Mouse (Mus musculus): ENCODE results near the gene Elf2. TPM values are rescaled to one million over a fixed set of nuclear protein-coding genes. Genes with fewer than 3 reads are reported as not detected.

Elf2 gene
- polyA plus RNA-seq, 1 experiment from 2014 or later: 37.9 TPM

DNA sequence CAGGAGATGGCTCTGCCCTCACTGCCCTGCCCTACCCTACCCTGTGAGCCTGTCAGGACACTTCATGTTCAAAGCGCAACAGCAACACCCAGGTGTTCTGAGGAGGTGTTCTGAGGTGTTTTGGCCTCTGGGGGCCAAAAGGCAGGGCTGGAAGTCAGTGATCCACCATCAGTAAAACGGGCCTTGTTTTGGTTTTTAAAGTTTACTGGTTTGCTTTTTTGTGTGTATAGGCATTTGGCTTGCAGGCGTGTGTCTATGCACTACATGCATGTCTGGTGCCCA, 38.1 kb upstream of the Elf2 start:
- H3K4me2 ChIP-seq: peak overlapping the region; percentile 69
- DNase-seq (ENCODE audit: low spot score) (no peak), ATAC-seq (replicated peaks; ENCODE audit: low FRiP score) (no peak)
- peak overlapping the region; percentile 2; the same call in 1 of the 2 replicates for H3K27ac ChIP-seq (ENCODE audit: low read depth, low read length)
- 86% methylated on average over 3 of the region's 3 CpGs for WGBS
- no peaks in the 10 kb centered on the region for H3K36me3 ChIP-seq (ENCODE audit: control insufficient read depth, insufficient read depth, low read length)
- H3K27me3 ChIP-seq (replicated peaks; ENCODE audit: control insufficient read depth, insufficient read depth, low read length): no peaks in the 10 kb centered on the region
- H3K9ac ChIP-seq (ENCODE audit: low read depth, low read length): peak overlapping the region; percentile 46
- peak overlapping the region; percentile 40 for H3K4me3 ChIP-seq (ENCODE audit: low read depth, low read length)
- H3K9me3 ChIP-seq (ENCODE audit: control insufficient read depth, low read length): no peaks in the 10 kb centered on the region
- peaks cover 13% of the 10 kb centered on the region for H3K4me1 ChIP-seq (replicated peaks; ENCODE audit: control insufficient read depth, insufficient read depth, low read length)

DNA sequence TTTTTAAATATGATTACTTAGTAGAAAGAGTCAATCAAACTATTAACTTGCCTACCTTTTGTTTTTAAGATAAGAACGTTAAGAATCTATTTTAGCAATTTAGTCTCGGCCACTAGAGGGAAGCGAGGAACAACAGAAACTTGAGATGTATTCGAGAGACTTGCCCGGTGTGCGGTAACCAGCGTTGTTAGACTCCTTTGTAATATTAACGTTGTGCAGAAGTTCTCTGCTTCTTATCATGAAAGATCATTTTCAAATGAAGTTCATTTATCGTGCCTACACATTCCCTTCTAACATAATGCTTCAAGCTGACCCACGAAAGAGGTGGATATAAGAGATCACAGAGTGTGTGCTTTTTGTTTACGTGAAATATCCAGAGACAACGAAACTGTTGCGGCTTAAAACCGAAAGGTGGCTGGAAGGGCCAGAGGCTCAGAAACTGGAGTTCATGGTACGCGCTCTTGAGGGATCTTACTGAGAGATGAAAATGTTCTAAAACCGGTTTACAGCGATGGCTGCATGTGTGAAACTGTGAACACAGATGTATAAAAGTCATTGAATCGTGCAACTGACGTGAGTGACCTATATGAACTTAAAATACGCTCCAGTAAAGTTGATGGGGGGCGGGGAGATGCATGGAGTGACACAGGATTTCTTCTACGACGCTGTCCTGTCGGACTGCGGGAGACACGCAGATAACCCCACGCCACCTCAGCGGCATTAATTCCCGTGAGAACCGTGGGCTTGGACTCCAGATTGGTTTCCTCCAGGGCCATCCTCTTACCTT, 37.6 kb upstream of the Elf2 start:
- peak overlapping the region; percentile 69 for H3K4me2 ChIP-seq
- H3K9me3 ChIP-seq (ENCODE audit: control insufficient read depth, low read length): no peaks in the 10 kb centered on the region
- peak overlapping the region; percentile 2; the same call in 1 of the 2 replicates for H3K27ac ChIP-seq (ENCODE audit: low read depth, low read length)
- DNase-seq (ENCODE audit: low spot score) (no peak), ATAC-seq (replicated peaks; ENCODE audit: low FRiP score) (no peak; the same call in 1 of the 2 replicates)
- H3K9ac ChIP-seq (ENCODE audit: low read depth, low read length): peak overlapping the region; percentile 46
- whole genome bisulfite sequencing: 33% methylated on average over 31 of the region's 31 CpGs
- H3K4me1 ChIP-seq (replicated peaks; ENCODE audit: control insufficient read depth, insufficient read depth, low read length): peaks cover 13% of the 10 kb centered on the region
- no peaks in the 10 kb centered on the region for H3K27me3 ChIP-seq (replicated peaks; ENCODE audit: control insufficient read depth, insufficient read depth, low read length)
- peak overlapping the region; percentile 40 for H3K4me3 ChIP-seq (ENCODE audit: low read depth, low read length)
- H3K36me3 ChIP-seq (ENCODE audit: control insufficient read depth, insufficient read depth, low read length): no peaks in the 10 kb centered on the region

DNA sequence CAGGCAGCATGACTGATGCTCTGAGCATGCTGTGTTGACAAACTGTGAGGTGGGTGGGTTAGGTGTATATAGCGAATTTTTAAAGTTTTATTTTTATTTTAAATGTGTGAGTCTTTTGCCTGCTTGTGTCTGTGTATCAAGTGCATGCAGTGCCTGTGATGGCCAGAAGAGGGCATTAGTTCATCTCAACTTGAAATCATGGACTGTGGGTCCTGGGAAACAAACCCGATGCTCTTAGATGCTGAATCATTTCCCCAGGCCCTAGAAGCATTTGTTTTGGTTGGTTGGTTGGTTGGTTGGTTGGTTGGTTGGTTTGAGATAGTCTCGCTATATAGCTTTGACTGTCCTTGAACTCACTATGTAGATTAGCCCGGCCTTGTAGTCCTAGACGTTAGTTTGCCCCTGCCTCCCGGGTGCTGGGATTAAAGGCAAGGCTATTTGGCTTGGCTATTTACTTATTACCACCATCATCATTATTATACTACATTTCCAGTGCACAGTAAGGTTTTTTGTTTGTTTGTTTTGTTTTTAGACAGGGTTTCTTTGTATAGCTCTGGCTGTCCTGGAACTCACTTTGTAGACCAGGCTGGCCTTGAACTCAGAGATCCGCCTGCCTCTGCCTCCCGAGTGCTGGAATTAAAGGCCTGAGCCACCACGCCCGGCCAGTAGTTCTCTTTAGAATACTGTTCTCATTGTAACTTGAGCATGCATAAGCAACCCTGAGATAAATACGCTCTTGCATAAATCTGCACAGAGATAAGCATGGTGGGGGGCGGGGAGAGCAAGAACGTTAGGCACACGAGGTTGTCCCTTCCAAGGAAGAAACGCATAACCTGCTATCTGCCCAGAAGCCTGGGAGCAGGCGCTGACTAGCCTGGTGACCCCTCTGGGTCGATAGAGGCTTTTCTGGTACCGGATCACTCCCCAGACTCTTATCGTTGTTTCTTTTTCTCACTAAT, 35.1 kb upstream of the Elf2 start:
- DNase-seq (ENCODE audit: low spot score): peak; percentile 54

GRCm38 (mm10) chr3:51373544-51373943, 33.1 kb upstream of the Elf2 start:
- H3K4me3 ChIP-seq (ENCODE audit: low read depth, low read length): no peak overlapping the region
- H3K4me2 ChIP-seq: no peak overlapping the region
- no peak overlapping the region for H3K9ac ChIP-seq (ENCODE audit: low read depth, low read length)
- no peaks in the 10 kb centered on the region for H3K36me3 ChIP-seq (ENCODE audit: control insufficient read depth, insufficient read depth, low read length)
- 73% methylated on average over 5 of the region's 5 CpGs for WGBS
- H3K4me1 ChIP-seq (replicated peaks; ENCODE audit: control insufficient read depth, insufficient read depth, low read length): peaks cover 13% of the 10 kb centered on the region
- H3K27ac ChIP-seq (ENCODE audit: low read depth, low read length): no peak overlapping the region
- DNase-seq (ENCODE audit: low spot score) (no peak), ATAC-seq (replicated peaks; ENCODE audit: low FRiP score) (no peak)
- no peaks in the 10 kb centered on the region for H3K27me3 ChIP-seq (replicated peaks; ENCODE audit: control insufficient read depth, insufficient read depth, low read length)
- no peaks in the 10 kb centered on the region for H3K9me3 ChIP-seq (ENCODE audit: control insufficient read depth, low read length)

More for the DNA sequence above, 35.1 kb upstream of the Elf2 start:
- H3K4me1 ChIP-seq (replicated peaks; ENCODE audit: control insufficient read depth, insufficient read depth, low read length): peaks cover 13% of the 10 kb centered on the region
- no peaks in the 10 kb centered on the region for H3K27me3 ChIP-seq (replicated peaks; ENCODE audit: control insufficient read depth, insufficient read depth, low read length)
- 54% methylated on average over 19 of the region's 19 CpGs for WGBS
- no peak overlapping the region for H3K9ac ChIP-seq (ENCODE audit: low read depth, low read length)
- no peaks in the 10 kb centered on the region for H3K9me3 ChIP-seq (ENCODE audit: control insufficient read depth, low read length)
- ATAC-seq (replicated peaks; ENCODE audit: low FRiP score): peak; percentile 77
- H3K36me3 ChIP-seq (ENCODE audit: control insufficient read depth, insufficient read depth, low read length): no peaks in the 10 kb centered on the region
- H3K4me3 ChIP-seq (ENCODE audit: low read depth, low read length): no peak overlapping the region
- H3K4me2 ChIP-seq: no peak overlapping the region
- peak overlapping the region; percentile 52 for H3K27ac ChIP-seq (ENCODE audit: low read depth, low read length)

DNA sequence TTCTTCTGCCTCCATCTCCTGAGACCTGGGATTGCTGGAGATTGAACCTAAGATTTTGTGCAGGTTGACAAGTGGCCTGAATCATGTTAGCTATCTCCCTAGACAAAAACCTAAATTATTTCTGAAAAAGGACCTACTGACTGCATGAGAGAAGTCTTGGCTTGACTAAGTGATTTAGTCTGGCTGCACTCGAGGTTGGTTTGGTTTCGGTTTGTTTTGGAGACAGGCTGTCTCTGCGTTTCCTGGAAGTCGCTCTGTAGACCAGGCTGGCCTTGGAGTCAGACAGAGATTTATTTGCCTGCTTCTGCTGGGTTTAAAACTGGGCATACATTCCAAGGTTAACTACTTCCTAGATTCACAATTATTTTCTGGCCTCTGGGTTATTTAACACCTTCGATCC, 32.4 kb upstream of the Elf2 start:
- DNase-seq (ENCODE audit: low spot score): no peak
- no peak overlapping the region for H3K9ac ChIP-seq (ENCODE audit: low read depth, low read length)
- H3K27me3 ChIP-seq (replicated peaks; ENCODE audit: control insufficient read depth, insufficient read depth, low read length): no peaks in the 10 kb centered on the region
- H3K36me3 ChIP-seq (ENCODE audit: control insufficient read depth, insufficient read depth, low read length): no peaks in the 10 kb centered on the region
- H3K4me1 ChIP-seq (replicated peaks; ENCODE audit: control insufficient read depth, insufficient read depth, low read length): peaks cover 11% of the 10 kb centered on the region
- H3K4me3 ChIP-seq (ENCODE audit: low read depth, low read length): no peak overlapping the region
- no peak for ATAC-seq (replicated peaks; ENCODE audit: low FRiP score)
- WGBS: 54% methylated on average over 5 of the region's 5 CpGs
- no peak overlapping the region for H3K27ac ChIP-seq (ENCODE audit: low read depth, low read length)
- no peaks in the 10 kb centered on the region for H3K9me3 ChIP-seq (ENCODE audit: control insufficient read depth, low read length)
- peak overlapping the region; percentile 7; the same call in 1 of the 2 replicates for H3K4me2 ChIP-seq

DNA sequence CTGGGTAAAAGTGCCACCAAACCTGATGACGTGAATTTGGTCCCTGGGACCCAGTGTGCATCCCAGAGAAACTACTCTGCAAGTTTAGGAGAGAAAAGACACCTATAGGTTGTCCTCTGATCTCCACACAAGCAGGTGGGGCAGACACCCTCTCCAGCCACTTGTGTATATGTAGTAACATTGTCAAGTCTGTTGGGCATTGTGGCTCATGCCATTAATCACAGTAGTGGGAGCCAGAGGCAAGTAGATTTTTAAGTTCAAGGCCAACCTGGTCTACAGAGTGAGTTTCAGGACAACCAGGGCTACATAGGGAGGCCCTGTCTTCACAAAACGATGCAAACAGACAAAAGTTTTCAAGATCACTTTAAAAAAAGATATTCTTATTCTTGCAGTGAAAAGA, 31.4 kb upstream of the Elf2 start:
- WGBS: 72% methylated on average over 2 of the region's 2 CpGs
- Histone ChIP-seq H3K4me2 (no peak overlapping the region), H3K27ac (ENCODE audit: low read depth, low read length) (no peak overlapping the region), H3K27me3 (replicated peaks; ENCODE audit: control insufficient read depth, insufficient read depth, low read length) (no peaks in the 10 kb centered on the region), H3K4me1 (replicated peaks; ENCODE audit: control insufficient read depth, insufficient read depth, low read length) (peaks cover 18% of the 10 kb centered on the region), H3K9me3 (ENCODE audit: control insufficient read depth, low read length) (no peaks in the 10 kb centered on the region), H3K9ac (ENCODE audit: low read depth, low read length) (no peak overlapping the region), H3K36me3 (ENCODE audit: control insufficient read depth, insufficient read depth, low read length) (no peaks in the 10 kb centered on the region), H3K4me3 (ENCODE audit: low read depth, low read length) (no peak overlapping the region)
- no peak for ATAC-seq (replicated peaks; ENCODE audit: low FRiP score)
- DNase-seq (ENCODE audit: low spot score): no peak

- no peak overlapping the region for H3K4me3 ChIP-seq (ENCODE audit: low read depth, low read length)
- H3K4me1 ChIP-seq (replicated peaks; ENCODE audit: control insufficient read depth, insufficient read depth, low read length): peaks cover 21% of the 10 kb centered on the region
- H3K27me3 ChIP-seq (replicated peaks; ENCODE audit: control insufficient read depth, insufficient read depth, low read length): peaks cover 3% of the 10 kb centered on the region; the same call in 1 of the 2 replicates
- H3K9ac ChIP-seq (ENCODE audit: low read depth, low read length): no peak overlapping the region
- no peaks in the 10 kb centered on the region for H3K36me3 ChIP-seq (ENCODE audit: control insufficient read depth, insufficient read depth, low read length)
- 78% methylated on average over 4 of the region's 4 CpGs for WGBS
- no peak overlapping the region for H3K27ac ChIP-seq (ENCODE audit: low read depth, low read length)
- H3K9me3 ChIP-seq (ENCODE audit: control insufficient read depth, low read length): no peaks in the 10 kb centered on the region
- DNase-seq (ENCODE audit: low spot score) (no peak), ATAC-seq (replicated peaks; ENCODE audit: low FRiP score) (no peak)
- no peak overlapping the region for H3K4me2 ChIP-seq
Measured at GRCm38 (mm10) chr3:51368011-51368410, 27.5 kb upstream of the Elf2 start.

- H3K4me2 ChIP-seq: peak overlapping the region; percentile 8; the same call in 1 of the 2 replicates
- ATAC-seq (replicated peaks; ENCODE audit: low FRiP score): peak; percentile 77
- H3K36me3 ChIP-seq (ENCODE audit: control insufficient read depth, insufficient read depth, low read length): no peaks in the 10 kb centered on the region
- no peak for DNase-seq (ENCODE audit: low spot score)
- peaks cover 3% of the 10 kb centered on the region; the same call in 1 of the 2 replicates for H3K27me3 ChIP-seq (replicated peaks; ENCODE audit: control insufficient read depth, insufficient read depth, low read length)
- H3K9me3 ChIP-seq (ENCODE audit: control insufficient read depth, low read length): no peaks in the 10 kb centered on the region
- 54% methylated on average over 4 of the region's 4 CpGs for WGBS
- no peak overlapping the region for H3K9ac ChIP-seq (ENCODE audit: low read depth, low read length)
- peaks cover 21% of the 10 kb centered on the region for H3K4me1 ChIP-seq (replicated peaks; ENCODE audit: control insufficient read depth, insufficient read depth, low read length)
- H3K4me3 ChIP-seq (ENCODE audit: low read depth, low read length): no peak overlapping the region
- peak overlapping the region; percentile 34; the same call in 1 of the 2 replicates for H3K27ac ChIP-seq (ENCODE audit: low read depth, low read length)
Measured at GRCm38 (mm10) chr3:51366926-51367325, 26.5 kb upstream of the Elf2 start.
